Mouse (Mus musculus) thymus, adult 2 months (tissue): ENCODE measurements around the gene St13.

Source experiments
- CTCF ChIP-seq: fragments of 200-500 bp; IDR thresholded peaks from 2 replicates; pipeline ENCODE4 v1.5.1; 2012; ENCODE audit warnings: mild to moderate bottlenecking, control low read depth, low read length, moderate library complexity, borderline replicate concordance; ENCODE audit not compliant: control insufficient read depth, poor library complexity, insufficient read depth; ENCODE audit errors: extremely low read depth
- POLR2A ChIP-seq: fragments of 200-500 bp; IDR thresholded peaks from 2 replicates; pipeline ENCODE4 v1.6.1; 2012; ENCODE audit warnings: mild to moderate bottlenecking, low read length, control low read depth, moderate library complexity; ENCODE audit not compliant: control insufficient read depth, poor library complexity, insufficient read depth; ENCODE audit errors: extremely low read depth

GRCm38 (mm10) chr15:81365246-81365645, 34.6 kb downstream of the St13 start:
- TF ChIP-seq POLR2A (no peak), CTCF (no peak)
